Mouse (Mus musculus) midbrain, embryonic 12.5 days (tissue): ENCODE results near the gene Slc22a1. TPM values are rescaled to one million over a fixed set of nuclear protein-coding genes. Genes with fewer than 3 reads are reported as not detected.

Experiments
- ATAC-seq: fragments of 200-750 bp; cut with Nextera tagmentation; 2 replicates; pipeline ENCODE4 v1.8.0; 2017; ENCODE audit warnings: low read depth, moderate TSS enrichment, moderate library complexity; ENCODE audit not compliant: low FRiP score
- H3K27ac ChIP-seq: fragments of 300-500 bp; sonication (generic); replicated peaks from 2 replicates; pipeline ENCODE4 v1.5.1; 2016; ENCODE audit warnings: mild to moderate bottlenecking
- H3K27me3 ChIP-seq: fragments of 300-500 bp; sonication (generic); 2 replicates; pipeline ENCODE4 v1.6.1; 2016; ENCODE audit warnings: mild to moderate bottlenecking
- H3K36me3 ChIP-seq: fragments of 300-500 bp; sonication (generic); 2 replicates; pipeline ENCODE4 v1.6.1; 2016
- H3K4me1 ChIP-seq: fragments of 300-500 bp; sonication (generic); 2 replicates; pipeline ENCODE4 v1.6.1; 2016
- H3K4me2 ChIP-seq: fragments of 300-500 bp; sonication (generic); replicated peaks from 2 replicates; pipeline ENCODE4 v1.6.1; 2016; ENCODE audit warnings: mild to moderate bottlenecking, moderate library complexity
- H3K4me3 ChIP-seq: fragments of 300-500 bp; sonication (generic); 2 replicates; pipeline ENCODE4 v1.5.1; 2016; ENCODE audit warnings: mild to moderate bottlenecking
- H3K9ac ChIP-seq: fragments of 300-500 bp; sonication (generic); replicated peaks from 2 replicates; pipeline ENCODE4 v1.6.1; 2016; ENCODE audit warnings: mild to moderate bottlenecking, moderate library complexity
- H3K9me3 ChIP-seq: fragments of 300-500 bp; sonication (generic); 2 replicates; pipeline ENCODE4 v1.6.1; 2016; ENCODE audit warnings: mild to moderate bottlenecking
- WGBS: fragments of 180-500 bp; shearing (Covaris S2); methylation state at CpG from one replicate; pipeline ENCODE4 v1.1.7; 2016; 5-methylcytosine and 5-hydroxymethylcytosine counted together
- polyA plus RNA-seq: library from polyadenylated mRNA; unstranded; fragments of >200 nt; fragmentation: Nextera tagmentation; extraction: Ambion mirVana; gene quantifications from 2 replicates; pipeline ENCODE4 v1.2.1, GENCODE M21; 2016

The Slc22a1 gene
- polyA plus RNA-seq, 1 experiment from 2014 or later, result not detected

GRCm38 (mm10) chr17:12655826-12656225, 19.8 kb downstream of the Slc22a1 start:
- ATAC-seq, result no peak
- no peak overlapping the region for H3K9ac ChIP-seq
- no peak overlapping the region for H3K27ac ChIP-seq
- H3K4me3 ChIP-seq, result no peak overlapping the region
- H3K36me3 ChIP-seq, result no peaks in the 10 kb centered on the region
- H3K9me3 ChIP-seq, result no peaks in the 10 kb centered on the region
- H3K27me3 ChIP-seq, result no peaks in the 10 kb centered on the region
- H3K4me1 ChIP-seq, result no peaks in the 10 kb centered on the region
- 85% methylated on average over 7 of the region's 7 CpGs for WGBS
- H3K4me2 ChIP-seq, result no peak overlapping the region

- no peaks in the 10 kb centered on the region for H3K4me1 ChIP-seq
- no peak for ATAC-seq
- H3K27me3 ChIP-seq, result no peaks in the 10 kb centered on the region
- no peaks in the 10 kb centered on the region for H3K9me3 ChIP-seq
- WGBS, result 77% methylated on average over 3 of the region's 3 CpGs
- no peak overlapping the region for H3K4me3 ChIP-seq
- H3K36me3 ChIP-seq, result no peaks in the 10 kb centered on the region
- no peak overlapping the region for H3K9ac ChIP-seq
- no peak overlapping the region for H3K4me2 ChIP-seq
- H3K27ac ChIP-seq, result no peak overlapping the region
Observed at GRCm38 (mm10) chr17:12654061-12654460, 21.6 kb downstream of the Slc22a1 start.

GRCm38 (mm10) chr17:12652604-12653003, 23.0 kb downstream of the Slc22a1 start:
- Histone ChIP-seq H3K27me3 (no peaks in the 10 kb centered on the region), H3K4me3 (no peak overlapping the region), H3K4me2 (no peak overlapping the region), H3K4me1 (no peaks in the 10 kb centered on the region), H3K36me3 (no peaks in the 10 kb centered on the region), H3K9ac (no peak overlapping the region), H3K27ac (no peak overlapping the region), H3K9me3 (no peaks in the 10 kb centered on the region)
- WGBS, result 93% methylated on average over 11 of the region's 11 CpGs
- ATAC-seq, result no peak

- H3K4me1 ChIP-seq, result no peaks in the 10 kb centered on the region
- WGBS, result 79% methylated on average over 5 of the region's 5 CpGs
- no peak overlapping the region for H3K4me2 ChIP-seq
- no peaks in the 10 kb centered on the region for H3K9me3 ChIP-seq
- no peak overlapping the region for H3K4me3 ChIP-seq
- no peak overlapping the region for H3K9ac ChIP-seq
- H3K36me3 ChIP-seq, result no peaks in the 10 kb centered on the region
- H3K27ac ChIP-seq, result no peak overlapping the region
- no peaks in the 10 kb centered on the region for H3K27me3 ChIP-seq
- no peak for ATAC-seq
Observed at GRCm38 (mm10) chr17:12645461-12645860, 30.2 kb downstream of the Slc22a1 start.

- Histone ChIP-seq H3K9me3 (no peaks in the 10 kb centered on the region), H3K4me3 (no peak overlapping the region), H3K27me3 (no peaks in the 10 kb centered on the region), H3K4me2 (no peak overlapping the region), H3K4me1 (no peaks in the 10 kb centered on the region), H3K9ac (no peak overlapping the region), H3K36me3 (no peaks in the 10 kb centered on the region), H3K27ac (no peak overlapping the region)
- ATAC-seq, result no peak
- WGBS, result 77% methylated on average over 4 of the region's 4 CpGs
Observed at GRCm38 (mm10) chr17:12641087-12641486, 34.5 kb downstream of the Slc22a1 start.

- Histone ChIP-seq H3K9me3 (no peaks in the 10 kb centered on the region), H3K27me3 (0 out of 2 replicates have a peak, but pooled peaks cover 5% of the 10 kb centered on the region), H3K4me2 (no peak overlapping the region), H3K36me3 (no peaks in the 10 kb centered on the region), H3K9ac (no peak overlapping the region), H3K4me1 (no peaks in the 10 kb centered on the region), H3K27ac (no peak overlapping the region), H3K4me3 (no peak overlapping the region)
- ATAC-seq, result no peak
- WGBS, result 95% methylated on average over 3 of the region's 3 CpGs
Observed at GRCm38 (mm10) chr17:12639585-12639984, 36.0 kb downstream of the Slc22a1 start.

GRCm38 (mm10) chr17:12634814-12635213, 40.8 kb downstream of the Slc22a1 start:
- H3K27me3 ChIP-seq, result 0 out of 2 replicates have a peak, but pooled peaks cover 9% of the 10 kb centered on the region
- no peak for ATAC-seq
- H3K4me2 ChIP-seq, result no peak overlapping the region
- no peaks in the 10 kb centered on the region for H3K9me3 ChIP-seq
- H3K4me3 ChIP-seq, result no peak overlapping the region
- no peaks in the 10 kb centered on the region for H3K4me1 ChIP-seq
- no peak overlapping the region for H3K9ac ChIP-seq
- 77% methylated on average over 4 of the region's 4 CpGs for WGBS
- H3K27ac ChIP-seq, result no peak overlapping the region
- H3K36me3 ChIP-seq, result no peaks in the 10 kb centered on the region

- no peak overlapping the region for H3K4me3 ChIP-seq
- H3K36me3 ChIP-seq, result no peaks in the 10 kb centered on the region
- no peak overlapping the region for H3K27ac ChIP-seq
- no peak overlapping the region for H3K4me2 ChIP-seq
- no peak overlapping the region for H3K9ac ChIP-seq
- no peak for ATAC-seq
- 0 out of 2 replicates have a peak, but pooled peaks cover 9% of the 10 kb centered on the region for H3K27me3 ChIP-seq
- WGBS, result 60% methylated on average over 7 of the region's 7 CpGs
- H3K9me3 ChIP-seq, result no peaks in the 10 kb centered on the region
- no peaks in the 10 kb centered on the region for H3K4me1 ChIP-seq
Observed at GRCm38 (mm10) chr17:12631771-12632600, 43.6 kb downstream of the Slc22a1 start.

- no peak overlapping the region for H3K4me3 ChIP-seq
- no peak overlapping the region for H3K27ac ChIP-seq
- 53% methylated on average over 6 of the region's 6 CpGs for WGBS
- ATAC-seq, result no peak
- no peaks in the 10 kb centered on the region for H3K36me3 ChIP-seq
- no peak overlapping the region for H3K4me2 ChIP-seq
- peaks cover under 1% of the 10 kb centered on the region; the same call in 1 of the 2 replicates for H3K9me3 ChIP-seq
- no peaks in the 10 kb centered on the region for H3K4me1 ChIP-seq
- no peak overlapping the region for H3K9ac ChIP-seq
- 0 out of 2 replicates have a peak, but pooled peaks cover 9% of the 10 kb centered on the region for H3K27me3 ChIP-seq
Observed at GRCm38 (mm10) chr17:12630976-12631730, 44.5 kb downstream of the Slc22a1 start.

- Histone ChIP-seq H3K4me1 (no peaks in the 10 kb centered on the region), H3K36me3 (no peaks in the 10 kb centered on the region), H3K27ac (no peak overlapping the region), H3K9me3 (peaks cover 15% of the 10 kb centered on the region), H3K9ac (no peak overlapping the region), H3K4me3 (no peak overlapping the region), H3K27me3 (no peaks in the 10 kb centered on the region), H3K4me2 (no peak overlapping the region)
- 85% methylated on average over 4 of the region's 4 CpGs for WGBS
- no peak for ATAC-seq
Observed at GRCm38 (mm10) chr17:12627983-12628382, 47.6 kb downstream of the Slc22a1 start.

- Histone ChIP-seq H3K9me3 (peaks cover 5% of the 10 kb centered on the region; the same call in 1 of the 2 replicates), H3K9ac (no peak overlapping the region), H3K27ac (no peak overlapping the region), H3K36me3 (no peaks in the 10 kb centered on the region), H3K4me2 (no peak overlapping the region), H3K27me3 (no peaks in the 10 kb centered on the region), H3K4me1 (no peaks in the 10 kb centered on the region), H3K4me3 (no peak overlapping the region)
- no peak for ATAC-seq
- 82% methylated on average over 2 of the region's 2 CpGs for WGBS
Observed at GRCm38 (mm10) chr17:12619641-12620040, 56.0 kb downstream of the Slc22a1 start.

- ATAC-seq, result no peak
- Histone ChIP-seq H3K4me3 (no peak overlapping the region), H3K9ac (no peak overlapping the region), H3K27ac (no peak overlapping the region), H3K4me2 (no peak overlapping the region), H3K36me3 (no peaks in the 10 kb centered on the region), H3K27me3 (no peaks in the 10 kb centered on the region), H3K9me3 (no peaks in the 10 kb centered on the region), H3K4me1 (no peaks in the 10 kb centered on the region)
- WGBS, result 53% methylated on average over 4 of the region's 4 CpGs
Observed at GRCm38 (mm10) chr17:12615429-12615828, 60.2 kb downstream of the Slc22a1 start.
